Mouse (Mus musculus) heart, adult 2 months (tissue): ENCODE results near the gene Asf1b. TPM values are rescaled to one million over a fixed set of nuclear protein-coding genes. Genes with fewer than 3 reads are reported as not detected.
A peak's percentile ranks its signal among the peaks of the same experiment; 100 is the strongest.
"Not testable (repeated sequence)": the region's sequence is repeated elsewhere in the genome, so short reads cannot be mapped to it uniquely, and the experiment has no call there.

Source experiments
- DNase-seq, 2 experiments: peaks; one replicate each; pipeline ENCODE4 v3.0.0; 2021
- H3K27ac ChIP-seq: fragments of 200-600 bp; 2 replicates; pipeline ENCODE4 v1.8.1; 2022
- H3K27me3 ChIP-seq: fragments of 200-500 bp; 2 replicates; pipeline ENCODE4 v1.6.1; 2012; ENCODE audit warnings: mild to moderate bottlenecking, low read length, inconsistent platforms, mixed read lengths; ENCODE audit not compliant: control insufficient read depth, insufficient read depth
- H3K36me3 ChIP-seq: fragments of 200-500 bp; 2 replicates; pipeline ENCODE4 v1.6.1; 2012; ENCODE audit warnings: low read length, inconsistent platforms; ENCODE audit not compliant: control insufficient read depth, insufficient read depth
- H3K4me1 ChIP-seq: fragments of 200-500 bp; 2 replicates; pipeline ENCODE4 v1.6.1; 2011; ENCODE audit warnings: low read length; ENCODE audit not compliant: control insufficient read depth, insufficient read depth
- H3K4me3 ChIP-seq: fragments of 200-600 bp; 2 replicates; pipeline ENCODE4 v1.8.1; 2022
- H3K79me2 ChIP-seq: fragments of 200-500 bp; replicated peaks from 2 replicates; pipeline ENCODE4 v1.6.1; 2012; ENCODE audit warnings: mild to moderate bottlenecking, inconsistent platforms, low read length, moderate library complexity, mixed read lengths; ENCODE audit not compliant: control insufficient read depth, insufficient read depth
- H3K9ac ChIP-seq: fragments of 200-500 bp; 2 replicates; pipeline ENCODE4 v1.6.1; 2012; ENCODE audit warnings: low read depth, mild to moderate bottlenecking, control low read depth, inconsistent platforms, low read length, mixed read lengths
- CTCF ChIP-seq: fragments of 200-600 bp; IDR thresholded peaks from 2 replicates; pipeline ENCODE4 v1.8.1; 2022; ENCODE audit warnings: antibody characterized with exemption, mild to moderate bottlenecking, moderate library complexity
- EP300 ChIP-seq: fragments of 200-500 bp; IDR thresholded peaks from 2 replicates; pipeline ENCODE4 v1.6.1; 2011; ENCODE audit warnings: low read depth, low read length, control low read depth; ENCODE audit not compliant: insufficient read depth
- POLR2A ChIP-seq: fragments of 200-500 bp; IDR thresholded peaks from 2 replicates; pipeline ENCODE4 v1.6.1; 2011; ENCODE audit warnings: mild to moderate bottlenecking, low read depth, low read length, control low read depth; ENCODE audit not compliant: insufficient read depth
- WGBS: fragments of 180-500 bp; shearing (Covaris S2); methylation state at CpG from one replicate; pipeline ENCODE4 v1.1.7; 2018; 5-methylcytosine and 5-hydroxymethylcytosine counted together
- intact Hi-C: fragments of 180-260 bp; cut with DNase I; formaldehyde crosslinking; loops from one replicate; pipeline ENCODE4 v1.15.1; 2025
- polyA plus RNA-seq: library from polyadenylated mRNA; depleted of rRNA; stranded (reverse); fragments of >200 nt; gene quantifications from 2 replicates; pipeline ENCODE4 v1.2.3, GENCODE M21; 2012
- total RNA-seq, 2 experiments: library from RNA; stranded (reverse); gene quantifications; 2 replicates each; pipeline ENCODE4 v1.2.3; 2021

Asf1b gene
- total and polyA plus RNA-seq, 3 experiments, result 1.7 to 2.2 (median 1.8) TPM

DNA sequence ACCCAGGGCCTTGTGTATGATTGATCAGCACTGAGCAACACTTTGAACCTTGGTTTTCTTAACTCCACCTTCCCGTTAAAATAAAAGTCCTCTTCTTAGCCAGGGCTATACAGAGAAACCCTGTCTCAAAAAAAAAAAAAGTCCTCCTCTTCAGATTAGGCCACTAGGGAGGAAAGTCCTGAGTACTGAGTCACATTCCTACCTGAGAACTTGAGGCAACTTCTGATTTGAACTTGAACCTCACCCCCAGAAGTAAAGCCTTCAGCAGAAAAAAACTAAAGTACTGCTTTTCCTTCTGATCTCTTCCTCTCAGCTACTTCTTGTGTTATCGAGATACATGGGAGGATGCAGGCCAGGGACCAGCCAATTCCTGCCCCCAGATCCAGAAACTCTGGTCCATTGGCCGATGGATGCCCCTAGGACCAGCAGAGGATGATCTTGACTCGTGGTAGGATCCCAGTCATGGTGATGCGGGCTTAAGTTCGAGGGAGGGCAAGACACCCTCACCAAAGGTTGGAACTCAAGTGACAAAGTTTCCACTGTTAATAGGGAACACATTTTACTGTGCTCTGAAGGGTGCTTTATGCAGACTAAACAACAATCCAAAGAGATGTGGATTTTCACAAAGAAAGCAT, 48.4 kb downstream of the Asf1b start:
- no peak for DNase-seq
- TF ChIP-seq POLR2A (no peak), EP300 (no peak), CTCF (no peak)
- no peak overlapping the region for H3K9ac ChIP-seq
- 65% methylated on average over 6 of the region's 6 CpGs for WGBS
- H3K27me3 ChIP-seq, result no peaks in the 10 kb centered on the region
- H3K79me2 ChIP-seq, result no peaks in the 10 kb centered on the region
- peak overlapping the region; percentile 63 for H3K4me3 ChIP-seq
- peaks cover 5% of the 10 kb centered on the region for H3K4me1 ChIP-seq
- H3K27ac ChIP-seq, result peak overlapping the region; percentile 87; the same call in 1 of the 2 replicates
- H3K36me3 ChIP-seq, result no peaks in the 10 kb centered on the region
- intact Hi-C loops, result no loop called here

DNA sequence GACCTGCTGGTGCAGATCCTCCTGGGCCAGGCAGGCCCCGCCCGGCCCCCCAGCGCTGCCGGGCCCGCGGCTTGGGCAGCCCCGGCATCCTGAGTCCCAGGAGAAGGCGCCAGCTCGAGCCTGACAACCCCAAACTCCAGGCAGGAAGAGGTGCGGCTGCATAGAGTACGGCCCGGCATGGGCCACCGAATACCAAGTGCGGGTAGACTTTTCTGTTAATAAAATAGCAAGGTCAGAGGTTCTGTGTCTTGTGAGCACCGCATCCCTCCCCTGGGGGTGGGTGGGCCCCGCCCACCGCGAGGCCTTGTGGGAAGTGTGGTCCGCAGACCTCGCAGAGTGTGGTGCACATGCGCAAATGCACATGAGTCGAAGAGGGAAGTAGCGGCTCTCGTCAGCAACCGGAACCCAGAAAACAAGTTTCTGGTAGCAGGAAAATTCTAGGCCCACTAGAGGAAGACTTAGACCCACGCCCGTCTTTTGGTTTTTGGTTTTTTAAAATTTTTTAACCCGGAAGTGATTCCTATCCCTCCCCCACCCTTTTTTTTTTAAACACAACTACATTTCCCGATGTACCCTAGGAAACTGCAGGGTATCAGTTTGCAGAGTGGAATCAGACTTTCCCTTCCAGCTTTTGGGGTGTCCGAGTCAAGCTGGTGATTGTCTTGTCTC, 49.4 kb downstream of the Asf1b start:
- Histone ChIP-seq H3K4me1 (peaks cover 4% of the 10 kb centered on the region), H3K4me3 (peak overlapping the region; percentile 63), H3K36me3 (no peaks in the 10 kb centered on the region), H3K79me2 (no peaks in the 10 kb centered on the region), H3K9ac (peak overlapping the region; percentile 84), H3K27ac (peak overlapping the region; percentile 87), H3K27me3 (no peaks in the 10 kb centered on the region)
- under 1% methylated on average over 30 of the region's 30 CpGs for WGBS
- intact Hi-C loops, result no loop called here
- TF ChIP-seq POLR2A (peak; percentile 76), EP300 (peak; percentile 24; the same call in 1 of the 2 replicates), CTCF (no peak)
- DNase-seq, result peak; percentile 96

DNA sequence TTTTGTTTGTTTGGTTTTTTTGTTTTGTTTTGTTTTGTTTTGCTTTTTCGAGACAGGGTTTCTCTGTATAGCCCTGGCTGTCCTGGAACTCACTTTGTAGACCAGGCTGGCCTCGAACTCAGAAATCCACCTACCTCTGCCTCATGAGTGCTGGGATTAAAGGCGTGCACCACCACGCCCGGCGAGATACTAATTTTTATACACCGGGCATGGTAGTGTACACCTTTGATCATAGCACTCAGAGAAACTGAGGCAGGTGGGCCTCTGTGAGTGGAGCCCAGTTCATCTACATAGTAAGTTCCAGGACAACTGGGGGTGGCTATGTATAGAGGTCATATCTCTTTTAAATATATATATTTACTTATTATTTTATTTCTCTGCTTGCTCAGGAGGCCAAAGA, 50.2 kb downstream of the Asf1b start:
- DNase-seq, H3K4me1 ChIP-seq, H3K9ac ChIP-seq, H3K4me3 ChIP-seq, H3K79me2 ChIP-seq, H3K36me3 ChIP-seq, H3K27me3 ChIP-seq, intact Hi-C loops: not testable (repeated sequence)
- H3K27ac ChIP-seq, result peak overlapping the region; percentile 87
- 92% methylated on average over 7 of the region's 7 CpGs for WGBS

DNA sequence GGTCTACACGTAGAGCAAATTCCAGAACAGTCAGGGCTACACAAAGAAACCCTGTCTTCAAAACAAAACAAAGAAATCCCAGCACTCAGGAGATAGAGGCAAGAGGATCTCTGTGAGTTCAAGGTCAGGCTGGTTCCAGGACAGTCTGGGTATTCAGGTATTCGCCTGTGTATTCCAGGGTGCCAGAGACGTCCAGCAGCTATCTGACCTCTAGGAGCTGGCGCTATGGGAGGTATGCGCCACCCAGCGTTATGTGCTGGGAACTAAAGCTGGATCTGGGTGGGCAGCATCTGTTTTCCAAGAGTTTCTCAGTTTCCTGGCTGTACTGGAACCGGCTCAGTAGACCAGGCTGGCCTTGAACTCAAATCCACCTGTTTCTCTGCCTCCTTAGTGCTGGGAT, 53.1 kb downstream of the Asf1b start:
- no peak overlapping the region for H3K9ac ChIP-seq
- H3K4me3 ChIP-seq, result no peak overlapping the region
- H3K27ac ChIP-seq, result no peak overlapping the region
- no peaks in the 10 kb centered on the region for H3K79me2 ChIP-seq
- peaks cover 6% of the 10 kb centered on the region for H3K4me1 ChIP-seq
- DNase-seq, result no peak
- peaks cover 2% of the 10 kb centered on the region; the same call in 1 of the 2 replicates for H3K27me3 ChIP-seq
- intact Hi-C loops, result no loop called here
- WGBS, result 38% methylated on average over 7 of the region's 7 CpGs
- no peaks in the 10 kb centered on the region for H3K36me3 ChIP-seq
- TF ChIP-seq EP300 (no peak), POLR2A (no peak), CTCF (peak; percentile 45)

DNA sequence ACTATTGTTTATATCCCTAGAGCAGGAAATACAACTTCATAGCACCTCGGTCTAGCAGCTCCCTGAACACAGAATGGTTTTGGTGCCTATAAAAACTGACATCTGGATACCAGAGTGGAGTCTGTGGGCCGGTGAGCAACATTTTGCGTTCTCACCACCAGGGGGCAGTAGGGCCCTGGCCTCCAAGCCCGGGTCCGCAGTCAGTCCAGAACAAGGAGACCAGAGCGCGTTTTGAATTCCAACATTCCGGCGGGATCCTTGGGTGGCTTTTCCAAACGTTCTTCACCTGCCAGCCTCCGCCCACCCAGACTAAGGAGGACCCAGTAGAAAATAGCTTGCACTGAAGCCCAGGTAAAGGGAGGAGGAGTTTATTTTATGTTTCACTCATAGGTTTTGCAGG, 54.6 kb downstream of the Asf1b start:
- DNase-seq, result peak; percentile 87 to 92
- H3K4me3 ChIP-seq, result no peak overlapping the region
- TF ChIP-seq EP300 (0 out of 2 replicates have a peak, but pooled peaks have one; percentile 45), POLR2A (no peak)
- H3K79me2 ChIP-seq, result no peaks in the 10 kb centered on the region
- H3K27ac ChIP-seq, result no peak overlapping the region
- H3K36me3 ChIP-seq, result no peaks in the 10 kb centered on the region
- no peak overlapping the region for H3K9ac ChIP-seq
- 2% methylated on average over 11 of the region's 11 CpGs for WGBS
- peaks cover 2% of the 10 kb centered on the region; the same call in 1 of the 2 replicates for H3K27me3 ChIP-seq
- H3K4me1 ChIP-seq, result peaks cover 4% of the 10 kb centered on the region
- intact Hi-C loops, result loop anchor here (1.0 to 2.0 kb wide), 3 partner anchors 15 to 347 kb away; partner anchors contain the start of gene Rfx1
